Mouse (Mus musculus): ENCODE results near the gene Tex19.1. TPM values are rescaled to one million over a fixed set of nuclear protein-coding genes. Genes with fewer than 3 reads are reported as not detected.

The Tex19.1 gene
- polyA plus RNA-seq (2015; fragmentation: Nextera tagmentation; extraction: Ambion mirVana) = 0.07 and 0.12 TPM in 2 replicates

DNA sequence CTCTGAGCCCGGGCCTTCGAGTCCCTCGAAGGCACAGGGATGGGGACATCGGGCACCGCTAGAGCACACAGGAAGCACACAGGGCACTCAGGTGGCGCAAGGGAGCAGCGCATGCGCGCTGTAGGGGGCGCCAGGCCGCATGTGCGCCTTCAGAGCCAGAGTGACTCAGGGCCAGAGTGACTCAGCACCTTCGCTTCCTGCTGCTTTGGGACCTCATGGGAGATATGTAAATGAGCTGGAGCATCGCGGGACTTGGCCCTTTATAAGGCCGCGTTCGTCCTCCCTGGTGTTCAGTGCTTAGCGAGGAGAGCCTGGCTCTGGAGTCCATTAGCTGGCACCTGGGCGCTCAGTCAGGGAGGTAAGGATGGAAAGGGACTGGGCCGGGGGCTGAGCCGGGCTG, at the start of gene Tex19.1:
Gene Tex19.1, plus strand, starts transcription at position 279 of the 400 bp plus-strand sequence.

DNA sequence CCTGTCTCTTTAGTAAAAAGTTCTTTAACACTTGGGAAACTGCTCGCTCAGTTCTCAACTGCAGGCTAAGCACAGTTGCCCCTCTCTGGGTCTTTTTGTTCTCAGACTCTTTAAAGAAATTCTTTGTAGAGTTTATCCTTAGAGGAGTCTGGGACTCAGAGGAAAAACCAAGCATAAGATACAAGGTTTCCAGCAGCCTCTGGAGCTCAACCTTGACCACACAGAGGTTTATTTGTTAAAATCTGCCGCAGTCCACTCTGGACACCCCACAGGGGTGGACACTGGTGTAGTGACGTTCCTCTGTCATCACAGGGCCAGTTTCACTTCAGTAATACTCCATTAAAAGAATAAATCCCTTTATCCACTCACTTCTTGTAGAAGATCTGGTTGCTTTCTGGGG, 27.4 kb upstream of the Tex19.1 start, which contains the start of gene Tex19.2:
Gene Tex19.2, minus strand, starts transcription at position 101 of the 400 bp plus-strand sequence.

DNA sequence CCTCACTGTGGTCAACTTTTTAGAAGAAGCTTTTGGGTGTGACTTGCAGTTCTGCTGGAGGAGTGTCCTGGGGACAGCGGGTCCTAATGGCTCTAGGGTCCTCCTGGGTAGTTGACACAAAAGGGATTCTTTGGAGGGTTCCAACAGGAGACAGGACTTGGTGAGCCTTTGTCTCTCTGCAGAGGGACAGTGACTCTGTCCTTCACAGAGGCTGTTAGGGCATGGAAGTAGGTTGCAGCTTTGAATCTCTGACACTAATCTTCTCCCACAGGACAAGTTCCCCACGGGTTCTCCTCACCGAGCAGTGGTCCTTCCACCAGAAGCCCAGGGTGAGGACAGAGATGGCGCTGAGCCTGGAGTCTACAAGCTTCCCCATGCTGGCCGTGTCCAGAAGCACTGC, 14.0 kb downstream of the Tex19.1 start, which contains the start of gene Uts2r:
Gene Uts2r, plus strand, starts transcription at position 301 of the 400 bp plus-strand sequence.

Other genes with a start within 250 kb of the Tex19.1 start
- gene Ccdc57, start 213.3 kb upstream of the Tex19.1 start, polyA plus RNA-seq (2015; fragmentation: Nextera tagmentation; extraction: Ambion mirVana) = 4.2 and 4.4 TPM in 2 replicates
- gene Slc16a3, start 197.7 kb upstream of the Tex19.1 start, polyA plus RNA-seq (2015; fragmentation: Nextera tagmentation; extraction: Ambion mirVana) = 251 and 269 TPM in 2 replicates
- gene Csnk1d, start 154.8 kb upstream of the Tex19.1 start, polyA plus RNA-seq (2015; fragmentation: Nextera tagmentation; extraction: Ambion mirVana) = 49.8 and 50.0 TPM in 2 replicates
- gene Cd7, start 106.7 kb upstream of the Tex19.1 start, polyA plus RNA-seq (2015; fragmentation: Nextera tagmentation; extraction: Ambion mirVana) = 0.13 and 0.50 TPM in 2 replicates
- gene Sectm1b, start 82.6 kb upstream of the Tex19.1 start, polyA plus RNA-seq (2015; fragmentation: Nextera tagmentation; extraction: Ambion mirVana) = not detected in 2 replicates
- gene Sectm1a, start 64.9 kb upstream of the Tex19.1 start, polyA plus RNA-seq (2015; fragmentation: Nextera tagmentation; extraction: Ambion mirVana) = 0.10 and 0.16 TPM in 2 replicates
- not detected in 2 replicates for gene Tex19.2, start 27.5 kb upstream of the Tex19.1 start, polyA plus RNA-seq (2015; fragmentation: Nextera tagmentation; extraction: Ambion mirVana)
- gene Uts2r, start 14.1 kb downstream of the Tex19.1 start, polyA plus RNA-seq (2015; fragmentation: Nextera tagmentation; extraction: Ambion mirVana) = 2.7 and 3.2 TPM in 2 replicates
- gene Hexdc, start 58.3 kb downstream of the Tex19.1 start, polyA plus RNA-seq (2015; fragmentation: Nextera tagmentation; extraction: Ambion mirVana) = 5.0 and 5.6 TPM in 2 replicates
- 22.1 and 23.6 TPM in 2 replicates for gene Ogfod3, start 58.6 kb downstream of the Tex19.1 start, polyA plus RNA-seq (2015; fragmentation: Nextera tagmentation; extraction: Ambion mirVana)
- gene Cybc1, start 83.2 kb downstream of the Tex19.1 start, polyA plus RNA-seq (2015; fragmentation: Nextera tagmentation; extraction: Ambion mirVana) = 9.3 and 12.4 TPM in 2 replicates
- gene Narf, start 91.1 kb downstream of the Tex19.1 start, polyA plus RNA-seq (2015; fragmentation: Nextera tagmentation; extraction: Ambion mirVana) = 20.4 and 23.9 TPM in 2 replicates
- gene Foxk2, start 113.8 kb downstream of the Tex19.1 start, polyA plus RNA-seq (2015; fragmentation: Nextera tagmentation; extraction: Ambion mirVana) = 3.8 and 4.1 TPM in 2 replicates
- gene Wdr45b, start 208.3 kb downstream of the Tex19.1 start, polyA plus RNA-seq (2015; fragmentation: Nextera tagmentation; extraction: Ambion mirVana) = 54.1 and 57.8 TPM in 2 replicates
- gene Rab40b, start 242.1 kb downstream of the Tex19.1 start, polyA plus RNA-seq (2015; fragmentation: Nextera tagmentation; extraction: Ambion mirVana) = 101 and 105 TPM in 2 replicates